Mouse (Mus musculus) olfactory bulb, adult 2 months (tissue): Measurements from ENCODE around the gene Tctex1d2.

Source experiments
- CTCF ChIP-seq: fragments of 200-500 bp; IDR thresholded peaks from 2 replicates; pipeline ENCODE4 v1.5.1; 2012; ENCODE audit warnings: low read depth, mild to moderate bottlenecking, low read length, moderate library complexity; ENCODE audit not compliant: insufficient read depth
- POLR2A ChIP-seq: fragments of 200-500 bp; IDR thresholded peaks from 2 replicates; pipeline ENCODE4 v1.6.1; 2012; ENCODE audit warnings: mild to moderate bottlenecking, low read depth, low read length, moderate library complexity; ENCODE audit not compliant: insufficient read depth

DNA sequence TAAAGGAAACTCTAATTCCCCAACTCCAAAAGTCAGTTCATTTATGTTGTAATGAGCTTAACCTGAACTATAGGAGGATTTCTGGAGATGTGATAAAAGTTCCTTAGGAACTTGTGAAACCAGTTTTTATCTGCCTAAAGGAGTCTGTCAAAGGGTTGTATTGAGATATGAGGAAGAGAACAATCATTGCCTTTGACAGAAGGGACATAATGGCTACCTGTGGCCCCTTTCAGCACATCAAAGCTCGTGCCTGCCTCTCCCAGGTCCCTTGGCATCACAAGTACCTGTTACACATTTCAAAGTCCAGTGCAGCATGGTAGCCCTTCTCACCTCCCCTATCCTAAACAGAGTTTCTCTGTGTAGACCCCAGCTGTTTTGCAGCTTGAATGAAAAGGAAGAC, 2.0 kb upstream of the Tctex1d2 start:
- TF ChIP-seq POLR2A (no peak), CTCF (no peak)
